Comparison of ENCODE assay signal across 8 mouse cellular contexts in genomic region chr6:125218963-125219362, GRCm38 (mm10). TPM values are rescaled to one million over a fixed set of nuclear protein-coding genes. Genes with fewer than 3 reads are reported as not detected.
DNase-seq lines count a peak whose midpoint lies in the region; ATAC-seq and TF ChIP-seq lines count a peak whose summit lies in the region.

No protein-coding gene starts in this region.

- peak; percentile 18 for TF ChIP-seq CTCF in ES-Bruce4 (IDR thresholded peaks at IDR 0.05; ENCODE audit: low read depth, low read length)

- no peak overlapping the region for H3K4me3 ChIP-seq in kidney, embryonic 15.5 days (replicated peaks)
- no peak overlapping the region for H3K4me3 ChIP-seq in ES-Bruce4 (ENCODE audit: low read depth, low read length)
- no peak overlapping the region for H3K4me3 ChIP-seq in intestine, embryonic 15.5 days (replicated peaks)

- no peak overlapping the region for H3K27ac ChIP-seq in kidney, embryonic 15.5 days
- H3K27ac ChIP-seq in ES-Bruce4 (ENCODE audit: insufficient read depth, low read length): no peak overlapping the region
- H3K27ac ChIP-seq in intestine, embryonic 15.5 days: no peak overlapping the region

- peaks cover 18% of the 10 kb centered on the region for H3K4me1 ChIP-seq in kidney, embryonic 15.5 days
- no peaks in the 10 kb centered on the region for H3K4me1 ChIP-seq in ES-Bruce4 (ENCODE audit: control insufficient read depth, insufficient read depth, low read length)
- H3K4me1 ChIP-seq in intestine, embryonic 15.5 days (replicated peaks): 0 out of 2 replicates have a peak, but pooled peaks cover 3% of the 10 kb centered on the region

- DNase-seq in kidney, adult 18-20 months: peak; percentile 63
- peak; percentile 69 for DNase-seq in c-Kit-positive CD71-positive TER-119-negative erythroid progenitor cells, embryonic 14.5 days (ENCODE audit: low read depth)
- peak; percentile 53 for DNase-seq in gastrocnemius, postnatal 10 days
- DNase-seq in left cerebral cortex, postnatal 25 days (ENCODE audit: low spot score in 2 of 2): peak; percentile 72 to 77
- peak; percentile 76 for DNase-seq in retina, postnatal 1 day

- no peak overlapping the region for H3K9ac ChIP-seq in kidney, embryonic 15.5 days
- H3K9ac ChIP-seq in ES-Bruce4 (ENCODE audit: low read depth, poor library complexity, severe bottlenecking): no peak overlapping the region
- H3K9ac ChIP-seq in intestine, embryonic 15.5 days: no peak overlapping the region

- no peak for ATAC-seq in kidney, embryonic 15.5 days (replicated peaks; ENCODE audit: low FRiP score)
- ATAC-seq in intestine, embryonic 15.5 days: no peak

- WGBS in kidney, embryonic 15.5 days: 73% methylated on average over 4 of the region's 4 CpGs
- 73% methylated on average over 4 of the region's 4 CpGs for WGBS in intestine, embryonic 15.5 days

- H3K4me2 ChIP-seq in kidney, embryonic 15.5 days: no peak overlapping the region
- no peak overlapping the region for H3K4me2 ChIP-seq in intestine, embryonic 15.5 days (replicated peaks)

- 0 out of 2 replicates have a peak, but pooled peaks cover 4% of the 10 kb centered on the region for H3K36me3 ChIP-seq in kidney, embryonic 15.5 days
- no peaks in the 10 kb centered on the region for H3K36me3 ChIP-seq in ES-Bruce4 (ENCODE audit: control insufficient read depth, insufficient read depth, low read length, poor library complexity, severe bottlenecking)
- no peaks in the 10 kb centered on the region for H3K36me3 ChIP-seq in intestine, embryonic 15.5 days

- no peak for TF ChIP-seq POLR2A in ES-Bruce4 (IDR thresholded peaks at IDR 0.05; ENCODE audit: insufficient read depth, low read length)

- no peak for TF ChIP-seq EP300 in ES-Bruce4 (IDR thresholded peaks at IDR 0.05; ENCODE audit: insufficient read depth, low read depth, low read length)

- H3K9me3 ChIP-seq in kidney, embryonic 15.5 days (replicated peaks): no peaks in the 10 kb centered on the region
- H3K9me3 ChIP-seq in ES-Bruce4 (replicated peaks; ENCODE audit: control insufficient read depth, insufficient read depth, low read length, poor library complexity, severe bottlenecking): no peaks in the 10 kb centered on the region
- H3K9me3 ChIP-seq in intestine, embryonic 15.5 days: no peaks in the 10 kb centered on the region

- H3K27me3 ChIP-seq in kidney, embryonic 15.5 days: peaks cover 2% of the 10 kb centered on the region; the same call in 1 of the 2 replicates
- H3K27me3 ChIP-seq in ES-Bruce4 (ENCODE audit: control insufficient read depth, insufficient read depth, low read length, poor library complexity, severe bottlenecking): no peaks in the 10 kb centered on the region
- no peaks in the 10 kb centered on the region for H3K27me3 ChIP-seq in intestine, embryonic 15.5 days (replicated peaks)

- intact Hi-C loops in left cerebral cortex, postnatal 25 days (cut with DNase I): loop anchor here (1.0 to 10.0 kb wide), 5 partner anchors 47 to 386 kb away; partner anchors contain the start of genes Gapdh and Iffo1

RNA-seq across cellular contexts. Expression of gene Vamp1, which starts 3.6 kb away (rescaled TPM):
- 6.5 and 6.7 TPM in 2 replicates for polyA plus RNA-seq in kidney, embryonic 15.5 days (2015; fragmentation: Nextera tagmentation; extraction: Ambion mirVana)
- polyA plus RNA-seq in ES-Bruce4 (2011; ENCODE audit: insufficient read depth, insufficient read length, low read depth, missing spikeins): 9.4 and 14.3 TPM in 2 replicates
- total RNA-seq in gastrocnemius, postnatal 10 days (2021): 1 to 10 TPM; 8.4 to 9.1 TPM
- total RNA-seq in left cerebral cortex, postnatal 25 days (2021): 10 to 100 TPM; 87.8 to 97.9 TPM
- polyA plus RNA-seq in intestine, embryonic 15.5 days (2015; fragmentation: Nextera tagmentation; extraction: Ambion mirVana): 4.6 and 5.3 TPM in 2 replicates

RNA-seq across cellular contexts. Expression of gene Tapbpl, which starts 12.7 kb away (rescaled TPM):
- 5.4 and 6.1 TPM in 2 replicates for polyA plus RNA-seq in kidney, embryonic 15.5 days (2015; fragmentation: Nextera tagmentation; extraction: Ambion mirVana)
- polyA plus RNA-seq in ES-Bruce4 (2011; ENCODE audit: insufficient read depth, insufficient read length, low read depth, missing spikeins): 2.1 and 3.9 TPM in 2 replicates
- total RNA-seq in gastrocnemius, postnatal 10 days (2021): 1 to 10 TPM; 2.7 to 3.1 TPM
- 1 to 10 TPM; 3.5 to 4.0 TPM for total RNA-seq in left cerebral cortex, postnatal 25 days (2021)
- 8.7 and 10.7 TPM in 2 replicates for polyA plus RNA-seq in intestine, embryonic 15.5 days (2015; fragmentation: Nextera tagmentation; extraction: Ambion mirVana)

RNA-seq across cellular contexts. Expression of gene Cd27, which starts 17.8 kb away (rescaled TPM):
- 1.8 and 2.8 TPM in 2 replicates for polyA plus RNA-seq in kidney, embryonic 15.5 days (2015; fragmentation: Nextera tagmentation; extraction: Ambion mirVana)
- polyA plus RNA-seq in ES-Bruce4 (2011; ENCODE audit: insufficient read depth, insufficient read length, low read depth, missing spikeins): not detected in 2 replicates
- under 1 TPM in 1 of 2 experiments, not detected in 1; 0.14 TPM for total RNA-seq in gastrocnemius, postnatal 10 days (2021)
- not detected for total RNA-seq in left cerebral cortex, postnatal 25 days (2021)
- polyA plus RNA-seq in intestine, embryonic 15.5 days (2015; fragmentation: Nextera tagmentation; extraction: Ambion mirVana): 1.4 and 1.6 TPM in 2 replicates

RNA-seq across cellular contexts. Expression of gene Mrpl51, which starts 27.4 kb away (rescaled TPM):
- 220 and 238 TPM in 2 replicates for polyA plus RNA-seq in kidney, embryonic 15.5 days (2015; fragmentation: Nextera tagmentation; extraction: Ambion mirVana)
- 113 TPM in 2 replicates for polyA plus RNA-seq in ES-Bruce4 (2011; ENCODE audit: insufficient read depth, insufficient read length, low read depth, missing spikeins)
- total RNA-seq in gastrocnemius, postnatal 10 days (2021): 100 to 1,000 TPM; 212 to 236 TPM
- 10 to 100 TPM; 70.4 to 73.6 TPM for total RNA-seq in left cerebral cortex, postnatal 25 days (2021)
- 267 and 273 TPM in 2 replicates for polyA plus RNA-seq in intestine, embryonic 15.5 days (2015; fragmentation: Nextera tagmentation; extraction: Ambion mirVana)

RNA-seq across cellular contexts. Expression of gene Ncapd2, which starts 27.5 kb away (rescaled TPM):
- 141 and 151 TPM in 2 replicates for polyA plus RNA-seq in kidney, embryonic 15.5 days (2015; fragmentation: Nextera tagmentation; extraction: Ambion mirVana)
- 383 and 401 TPM in 2 replicates for polyA plus RNA-seq in ES-Bruce4 (2011; ENCODE audit: insufficient read depth, insufficient read length, low read depth, missing spikeins)
- 10 to 100 TPM; 28.3 to 41.5 TPM for total RNA-seq in gastrocnemius, postnatal 10 days (2021)
- total RNA-seq in left cerebral cortex, postnatal 25 days (2021): 10 to 100 TPM; 18.9 to 25.6 TPM
- polyA plus RNA-seq in intestine, embryonic 15.5 days (2015; fragmentation: Nextera tagmentation; extraction: Ambion mirVana): 83.3 and 96.9 TPM in 2 replicates
